Mouse (Mus musculus) kidney, postnatal 14 days (tissue): ENCODE results near the gene Zscan26.

ENCODE experiments used
- DNase-seq: peaks from one replicate; pipeline ENCODE4 v3.0.0; 2022; ENCODE audit warnings: mixed read lengths

Gene Zscan26

GRCm38 (mm10) chr13:21423301-21423700 lies 30.2 kb downstream of the Zscan26 start:
- DNase-seq = no peak

- DNase-seq = no peak
Measured at GRCm38 (mm10) chr13:21418865-21419264, 34.7 kb downstream of the Zscan26 start.

- no peak for DNase-seq
Measured at GRCm38 (mm10) chr13:21417298-21418010, 36.1 kb downstream of the Zscan26 start.

- no peak for DNase-seq
Measured at GRCm38 (mm10) chr13:21415750-21416149, 37.8 kb downstream of the Zscan26 start.

- DNase-seq = no peak
Measured at GRCm38 (mm10) chr13:21415266-21415665, 38.3 kb downstream of the Zscan26 start.

GRCm38 (mm10) chr13:21414231-21415212 lies 39.0 kb downstream of the Zscan26 start:
- DNase-seq = no peak

GRCm38 (mm10) chr13:21408805-21409459 lies 44.6 kb downstream of the Zscan26 start:
- DNase-seq = no peak

GRCm38 (mm10) chr13:21407969-21408804 lies 45.3 kb downstream of the Zscan26 start:
- DNase-seq = peak; percentile 91

- no peak for DNase-seq
Measured at GRCm38 (mm10) chr13:21407341-21407740, 46.2 kb downstream of the Zscan26 start.

GRCm38 (mm10) chr13:21402848-21403247 lies 50.7 kb downstream of the Zscan26 start:
- no peak for DNase-seq

- DNase-seq = peak; percentile 90
Measured at GRCm38 (mm10) chr13:21402287-21402846, 51.2 kb downstream of the Zscan26 start, which contains the start of gene Zkscan3. TSS of gene Zkscan3 (minus strand) at chr13:21402755.

- DNase-seq = no peak
Measured at GRCm38 (mm10) chr13:21401636-21402286, 51.8 kb downstream of the Zscan26 start.

- DNase-seq = no peak
Measured at GRCm38 (mm10) chr13:21401166-21401565, 52.4 kb downstream of the Zscan26 start.

- DNase-seq = no peak
Measured at GRCm38 (mm10) chr13:21397486-21397885, 56.0 kb downstream of the Zscan26 start.

- DNase-seq = peak; percentile 27
Measured at GRCm38 (mm10) chr13:21396048-21396447, 57.5 kb downstream of the Zscan26 start.

- no peak for DNase-seq
Measured at GRCm38 (mm10) chr13:21395623-21396022, 57.9 kb downstream of the Zscan26 start.

GRCm38 (mm10) chr13:21395211-21395610 lies 58.3 kb downstream of the Zscan26 start:
- DNase-seq = no peak
